Mouse (Mus musculus): ENCODE measurements around the gene Dhx16. TPM values are rescaled to one million over a fixed set of nuclear protein-coding genes. Genes with fewer than 3 reads are reported as not detected.

The Dhx16 gene
- polyA plus RNA-seq, 2 experiments = 25.5 to 46.0 TPM

DNA sequence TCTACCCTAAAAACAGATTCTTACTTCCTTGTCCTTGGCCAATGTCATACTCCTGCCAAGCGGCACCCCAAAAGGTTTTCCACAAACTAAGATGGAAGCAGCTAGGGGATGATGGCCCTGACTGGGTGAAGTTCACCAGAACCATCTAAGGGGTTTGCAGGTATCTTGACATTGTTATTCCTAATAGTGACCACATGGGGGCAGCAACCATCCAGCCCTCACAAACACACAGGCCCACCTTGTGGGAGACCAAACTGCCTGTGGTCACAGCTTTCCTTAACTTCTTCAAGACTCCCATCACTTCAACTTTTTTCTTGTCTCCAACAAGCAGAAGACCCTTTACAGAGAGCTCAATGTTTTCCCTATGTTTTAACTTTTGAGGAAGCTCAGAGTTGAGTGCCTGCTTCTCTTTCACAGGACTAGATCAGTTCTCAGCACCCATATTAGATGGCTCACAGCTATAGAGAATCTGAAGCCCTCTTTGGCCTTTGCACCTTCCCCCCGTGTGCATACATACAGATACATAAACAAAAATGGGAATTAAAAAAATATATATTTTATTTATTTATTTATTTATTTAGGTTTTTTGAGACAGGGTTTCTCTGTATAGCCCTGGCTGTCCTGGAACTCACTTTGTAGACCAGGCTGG is 58.2 kb downstream of the Dhx16 start:
- H3K36me3 ChIP-seq (replicated peaks; ENCODE audit: control insufficient read depth, insufficient read depth, low read depth) = no peaks in the 10 kb centered on the region
- no peak overlapping the region for H3K27ac ChIP-seq
- peak; percentile 93 for TF ChIP-seq CTCF (IDR thresholded peaks at IDR 0.05; ENCODE audit: low read depth)
- TF ChIP-seq EP300 (IDR thresholded peaks at IDR 0.05; ENCODE audit: low read depth) = no peak
- H3K4me1 ChIP-seq (replicated peaks; ENCODE audit: control insufficient read depth in 2 of 2, insufficient read depth in 2 of 2, low read length in 1 of 2) = no peaks in the 10 kb centered on the region
- ATAC-seq (ENCODE audit: insufficient read depth) (0 out of 2 replicates have a peak, but pooled peaks have one; percentile 45), DNase-seq (ENCODE audit: low read depth in 3 of 3, low spot score in 3 of 3) (peak in 2 of 3 experiments; percentile 39 to 45)
- H3K27me3 ChIP-seq (ENCODE audit: control insufficient read depth, insufficient read depth, low read length) = no peaks in the 10 kb centered on the region
- no peaks in the 10 kb centered on the region for H3K9me3 ChIP-seq (ENCODE audit: control insufficient read depth, low read length)
- no peak overlapping the region for H3K4me3 ChIP-seq (ENCODE audit: insufficient read depth in 1 of 2, low read depth in 2 of 2, low read length in 2 of 2)
- H3K4me2 ChIP-seq (ENCODE audit: low read depth) = no peak overlapping the region
- 17% methylated on average over 2 of the region's 2 CpGs for WGBS (ENCODE audit: insufficient replicate concordance)
- H3K9ac ChIP-seq (replicated peaks) = no peak overlapping the region

DNA sequence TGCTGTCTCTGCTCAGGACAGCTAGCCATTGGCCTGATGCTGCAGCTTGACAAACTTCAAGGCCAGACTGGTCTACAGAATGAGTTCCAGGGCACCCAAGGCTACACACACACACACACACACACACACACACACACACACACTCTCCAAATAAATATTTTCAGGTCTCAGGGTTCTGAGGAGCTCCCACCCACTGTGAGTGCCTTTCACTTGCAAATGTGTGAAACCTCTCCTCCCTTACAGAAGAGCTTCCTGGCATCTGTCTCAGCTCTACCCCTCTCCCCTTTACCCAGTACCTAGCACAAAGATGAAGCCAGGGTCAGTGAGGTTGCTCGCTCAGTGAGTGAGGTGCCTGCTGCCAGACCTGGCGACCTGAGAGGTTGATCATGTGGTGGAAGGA is 59.5 kb downstream of the Dhx16 start:
- no peaks in the 10 kb centered on the region for H3K27me3 ChIP-seq (ENCODE audit: control insufficient read depth, insufficient read depth, low read length)
- no peak overlapping the region for H3K9ac ChIP-seq (replicated peaks)
- H3K9me3 ChIP-seq (ENCODE audit: control insufficient read depth, low read length) = no peaks in the 10 kb centered on the region
- 53% methylated on average over 2 of the region's 2 CpGs for WGBS (ENCODE audit: insufficient replicate concordance)
- no peaks in the 10 kb centered on the region for H3K36me3 ChIP-seq (replicated peaks; ENCODE audit: control insufficient read depth, insufficient read depth, low read depth)
- no peaks in the 10 kb centered on the region for H3K4me1 ChIP-seq (replicated peaks; ENCODE audit: control insufficient read depth in 2 of 2, insufficient read depth in 2 of 2, low read length in 1 of 2)
- DNase-seq (ENCODE audit: low read depth in 3 of 3, low spot score in 3 of 3) (no peak), ATAC-seq (ENCODE audit: insufficient read depth) (no peak)
- no peak overlapping the region for H3K4me3 ChIP-seq (ENCODE audit: insufficient read depth in 1 of 2, low read depth in 2 of 2, low read length in 2 of 2)
- H3K4me2 ChIP-seq (ENCODE audit: low read depth) = no peak overlapping the region
- H3K27ac ChIP-seq = no peak overlapping the region
- no peak for TF ChIP-seq EP300 (IDR thresholded peaks at IDR 0.05; ENCODE audit: low read depth)
- no peak for TF ChIP-seq CTCF (IDR thresholded peaks at IDR 0.05; ENCODE audit: low read depth)

DNA sequence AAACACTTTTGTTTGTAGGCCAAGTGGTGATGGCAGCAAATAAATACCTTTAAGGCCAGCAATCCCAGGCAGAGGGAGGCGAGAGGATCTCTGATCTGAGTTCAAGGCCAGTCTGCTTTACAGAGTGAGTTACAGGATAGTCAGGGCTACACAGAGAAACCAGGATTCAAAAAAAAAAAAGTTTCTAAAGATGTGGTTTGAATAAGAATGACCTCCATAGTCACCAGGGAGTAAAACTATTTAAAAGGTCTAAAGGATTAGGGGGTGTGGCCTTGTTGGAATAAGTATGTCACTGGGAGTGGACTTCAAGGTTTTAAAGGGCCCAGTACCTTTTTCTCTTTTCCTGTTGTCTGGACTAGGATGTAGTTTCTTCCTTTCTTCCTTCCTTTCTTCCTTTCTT is 60.3 kb downstream of the Dhx16 start:
- Histone ChIP-seq H3K27ac (no peak overlapping the region), H3K27me3 (ENCODE audit: control insufficient read depth, insufficient read depth, low read length) (no peaks in the 10 kb centered on the region), H3K9me3 (ENCODE audit: control insufficient read depth, low read length) (no peaks in the 10 kb centered on the region), H3K4me3 (ENCODE audit: insufficient read depth in 1 of 2, low read depth in 2 of 2, low read length in 2 of 2) (no peak overlapping the region), H3K9ac (replicated peaks) (no peak overlapping the region), H3K36me3 (replicated peaks; ENCODE audit: control insufficient read depth, insufficient read depth, low read depth) (no peaks in the 10 kb centered on the region), H3K4me2 (ENCODE audit: low read depth) (no peak overlapping the region), H3K4me1 (replicated peaks; ENCODE audit: control insufficient read depth in 2 of 2, insufficient read depth in 2 of 2, low read length in 1 of 2) (no peaks in the 10 kb centered on the region)
- no peak for TF ChIP-seq CTCF (IDR thresholded peaks at IDR 0.05; ENCODE audit: low read depth)
- no peak for TF ChIP-seq EP300 (IDR thresholded peaks at IDR 0.05; ENCODE audit: low read depth)
- 50% methylated on average over 1 of the region's 1 CpGs for WGBS (ENCODE audit: insufficient replicate concordance)
- no peak for DNase-seq (ENCODE audit: low read depth in 3 of 3, low spot score in 3 of 3)
- ATAC-seq (ENCODE audit: insufficient read depth) = no peak

MicroRNA genes within 50 kb of the gene (microRNA counts, 519-probe panel; counts per million panel counts)
- microRNA mmu-miR-1894-3p = 69.9 counts per million
- 69.9 counts per million for microRNA mmu-miR-1894-5p

Small RNAs within 50 kb of the gene (microRNA-seq; reads per million reads assigned to microRNA genes)
- 1.7 reads per million for gene Gm28033
- gene Mir1894 = not detected

Other genes starting within 250 kb of the Dhx16 start
- 0.02 TPM in 1 of 2 replicates, not detected in the other for gene Mucl3, start 236.1 kb upstream of the Dhx16 start, polyA plus RNA-seq (2012; rRNA removed)
- gene Mucl3, start 236.1 kb upstream of the Dhx16 start, polyA plus RNA-seq (2014; fragmentation: Nextera tagmentation; extraction: Ambion mirVana) = not detected in 2 replicates
- 7.1 and 7.8 TPM in 2 replicates for gene Vars2, start 212.2 kb upstream of the Dhx16 start, polyA plus RNA-seq (2012; rRNA removed)
- 4.0 and 5.8 TPM in 2 replicates for gene Vars2, start 212.2 kb upstream of the Dhx16 start, polyA plus RNA-seq (2014; fragmentation: Nextera tagmentation; extraction: Ambion mirVana)
- 17.8 and 18.0 TPM in 2 replicates for gene Gtf2h4, start 206.1 kb upstream of the Dhx16 start, polyA plus RNA-seq (2012; rRNA removed)
- gene Gtf2h4, start 206.1 kb upstream of the Dhx16 start, polyA plus RNA-seq (2014; fragmentation: Nextera tagmentation; extraction: Ambion mirVana) = 23.1 and 26.8 TPM in 2 replicates
- 1.1 TPM in 2 replicates for gene Ddr1, start 175.2 kb upstream of the Dhx16 start, polyA plus RNA-seq (2012; rRNA removed)
- 1.6 and 1.7 TPM in 2 replicates for gene Ddr1, start 175.2 kb upstream of the Dhx16 start, polyA plus RNA-seq (2014; fragmentation: Nextera tagmentation; extraction: Ambion mirVana)
- gene Ier3, start 58.1 kb upstream of the Dhx16 start, polyA plus RNA-seq (2012; rRNA removed) = 10.2 and 11.0 TPM in 2 replicates
- 11.6 and 13.2 TPM in 2 replicates for gene Ier3, start 58.1 kb upstream of the Dhx16 start, polyA plus RNA-seq (2014; fragmentation: Nextera tagmentation; extraction: Ambion mirVana)
- gene Flot1, start 56.6 kb upstream of the Dhx16 start, polyA plus RNA-seq (2012; rRNA removed) = 22.4 and 34.7 TPM in 2 replicates
- 27.8 and 29.2 TPM in 2 replicates for gene Flot1, start 56.6 kb upstream of the Dhx16 start, polyA plus RNA-seq (2014; fragmentation: Nextera tagmentation; extraction: Ambion mirVana)
- 460 and 467 TPM in 2 replicates for gene Tubb5, start 41.5 kb upstream of the Dhx16 start, polyA plus RNA-seq (2012; rRNA removed)
- 330 and 363 TPM in 2 replicates for gene Tubb5, start 41.5 kb upstream of the Dhx16 start, polyA plus RNA-seq (2014; fragmentation: Nextera tagmentation; extraction: Ambion mirVana)
- 9.2 and 10.0 TPM in 2 replicates for gene Mdc1, start 38.3 kb upstream of the Dhx16 start, polyA plus RNA-seq (2012; rRNA removed)
- gene Mdc1, start 38.3 kb upstream of the Dhx16 start, polyA plus RNA-seq (2014; fragmentation: Nextera tagmentation; extraction: Ambion mirVana) = 6.3 and 9.1 TPM in 2 replicates
- gene Nrm, start 18.5 kb upstream of the Dhx16 start, polyA plus RNA-seq (2012; rRNA removed) = 15.6 and 18.2 TPM in 2 replicates
- 20.1 and 22.4 TPM in 2 replicates for gene Nrm, start 18.5 kb upstream of the Dhx16 start, polyA plus RNA-seq (2014; fragmentation: Nextera tagmentation; extraction: Ambion mirVana)
- gene Ppp1r18, start 14.2 kb upstream of the Dhx16 start, polyA plus RNA-seq (2012; rRNA removed) = 8.7 and 10.7 TPM in 2 replicates
- 8.2 and 8.7 TPM in 2 replicates for gene Ppp1r18, start 14.2 kb upstream of the Dhx16 start, polyA plus RNA-seq (2014; fragmentation: Nextera tagmentation; extraction: Ambion mirVana)
- 14.4 and 18.3 TPM in 2 replicates for gene 2310061I04Rik, start 17.6 kb downstream of the Dhx16 start, polyA plus RNA-seq (2012; rRNA removed)
- 10.6 and 10.9 TPM in 2 replicates for gene 2310061I04Rik, start 17.6 kb downstream of the Dhx16 start, polyA plus RNA-seq (2014; fragmentation: Nextera tagmentation; extraction: Ambion mirVana)
- 8.5 and 8.7 TPM in 2 replicates for gene Atat1, start 30.3 kb downstream of the Dhx16 start, polyA plus RNA-seq (2012; rRNA removed)
- gene Atat1, start 30.3 kb downstream of the Dhx16 start, polyA plus RNA-seq (2014; fragmentation: Nextera tagmentation; extraction: Ambion mirVana) = 3.3 and 5.8 TPM in 2 replicates
- gene Mrps18b, start 36.6 kb downstream of the Dhx16 start, polyA plus RNA-seq (2012; rRNA removed) = 42.6 and 51.6 TPM in 2 replicates
- 73.8 and 74.1 TPM in 2 replicates for gene Mrps18b, start 36.6 kb downstream of the Dhx16 start, polyA plus RNA-seq (2014; fragmentation: Nextera tagmentation; extraction: Ambion mirVana)
- gene Ppp1r10, start 36.6 kb downstream of the Dhx16 start, polyA plus RNA-seq (2012; rRNA removed) = 12.3 and 15.6 TPM in 2 replicates
- gene Ppp1r10, start 36.6 kb downstream of the Dhx16 start, polyA plus RNA-seq (2014; fragmentation: Nextera tagmentation; extraction: Ambion mirVana) = 15.4 and 17.4 TPM in 2 replicates
- 35.7 and 49.0 TPM in 2 replicates for gene Abcf1, start 89.9 kb downstream of the Dhx16 start, polyA plus RNA-seq (2012; rRNA removed)
- 39.0 and 49.1 TPM in 2 replicates for gene Abcf1, start 89.9 kb downstream of the Dhx16 start, polyA plus RNA-seq (2014; fragmentation: Nextera tagmentation; extraction: Ambion mirVana)
- gene Gnl1, start 100.0 kb downstream of the Dhx16 start, polyA plus RNA-seq (2012; rRNA removed) = 3.9 and 5.2 TPM in 2 replicates
- 4.4 and 5.6 TPM in 2 replicates for gene Gnl1, start 100.0 kb downstream of the Dhx16 start, polyA plus RNA-seq (2014; fragmentation: Nextera tagmentation; extraction: Ambion mirVana)
- gene Prr3, start 100.4 kb downstream of the Dhx16 start, polyA plus RNA-seq (2012; rRNA removed) = 5.5 and 6.3 TPM in 2 replicates
- gene Prr3, start 100.4 kb downstream of the Dhx16 start, polyA plus RNA-seq (2014; fragmentation: Nextera tagmentation; extraction: Ambion mirVana) = 3.5 and 4.5 TPM in 2 replicates
- 3.2 and 4.3 TPM in 2 replicates for gene H2-T24, start 140.7 kb downstream of the Dhx16 start, polyA plus RNA-seq (2012; rRNA removed)
- 3.7 and 4.0 TPM in 2 replicates for gene H2-T24, start 140.7 kb downstream of the Dhx16 start, polyA plus RNA-seq (2014; fragmentation: Nextera tagmentation; extraction: Ambion mirVana)
- 24.3 and 29.1 TPM in 2 replicates for gene H2-T23, start 153.0 kb downstream of the Dhx16 start, polyA plus RNA-seq (2012; rRNA removed)
- gene H2-T23, start 153.0 kb downstream of the Dhx16 start, polyA plus RNA-seq (2014; fragmentation: Nextera tagmentation; extraction: Ambion mirVana) = 25.5 and 28.8 TPM in 2 replicates
- 6.8 and 7.9 TPM in 2 replicates for gene H2-T22, start 162.9 kb downstream of the Dhx16 start, polyA plus RNA-seq (2012; rRNA removed)
- gene H2-T22, start 162.9 kb downstream of the Dhx16 start, polyA plus RNA-seq (2014; fragmentation: Nextera tagmentation; extraction: Ambion mirVana) = 9.8 and 10.6 TPM in 2 replicates
- gene Gm6034, start 163.1 kb downstream of the Dhx16 start, polyA plus RNA-seq (2012; rRNA removed) = not detected in 2 replicates
- not detected in 2 replicates for gene Gm6034, start 163.1 kb downstream of the Dhx16 start, polyA plus RNA-seq (2014; fragmentation: Nextera tagmentation; extraction: Ambion mirVana)
- 0.03 TPM in 1 of 2 replicates, not detected in the other for gene Gm11127, start 178.6 kb downstream of the Dhx16 start, polyA plus RNA-seq (2012; rRNA removed)
- gene Gm11127, start 178.6 kb downstream of the Dhx16 start, polyA plus RNA-seq (2014; fragmentation: Nextera tagmentation; extraction: Ambion mirVana) = not detected in 2 replicates
- not detected in 2 replicates for gene Gm19684, start 241.9 kb downstream of the Dhx16 start, polyA plus RNA-seq (2012; rRNA removed)
- gene Gm19684, start 241.9 kb downstream of the Dhx16 start, polyA plus RNA-seq (2014; fragmentation: Nextera tagmentation; extraction: Ambion mirVana) = not detected in 2 replicates
- not detected in 2 replicates for gene Gm7030, start 249.6 kb downstream of the Dhx16 start, polyA plus RNA-seq (2012; rRNA removed)
- not detected in 2 replicates for gene Gm7030, start 249.6 kb downstream of the Dhx16 start, polyA plus RNA-seq (2014; fragmentation: Nextera tagmentation; extraction: Ambion mirVana)